Mouse (Mus musculus): ENCODE results near the gene Trnau1ap.

Gene Trnau1ap

DNA sequence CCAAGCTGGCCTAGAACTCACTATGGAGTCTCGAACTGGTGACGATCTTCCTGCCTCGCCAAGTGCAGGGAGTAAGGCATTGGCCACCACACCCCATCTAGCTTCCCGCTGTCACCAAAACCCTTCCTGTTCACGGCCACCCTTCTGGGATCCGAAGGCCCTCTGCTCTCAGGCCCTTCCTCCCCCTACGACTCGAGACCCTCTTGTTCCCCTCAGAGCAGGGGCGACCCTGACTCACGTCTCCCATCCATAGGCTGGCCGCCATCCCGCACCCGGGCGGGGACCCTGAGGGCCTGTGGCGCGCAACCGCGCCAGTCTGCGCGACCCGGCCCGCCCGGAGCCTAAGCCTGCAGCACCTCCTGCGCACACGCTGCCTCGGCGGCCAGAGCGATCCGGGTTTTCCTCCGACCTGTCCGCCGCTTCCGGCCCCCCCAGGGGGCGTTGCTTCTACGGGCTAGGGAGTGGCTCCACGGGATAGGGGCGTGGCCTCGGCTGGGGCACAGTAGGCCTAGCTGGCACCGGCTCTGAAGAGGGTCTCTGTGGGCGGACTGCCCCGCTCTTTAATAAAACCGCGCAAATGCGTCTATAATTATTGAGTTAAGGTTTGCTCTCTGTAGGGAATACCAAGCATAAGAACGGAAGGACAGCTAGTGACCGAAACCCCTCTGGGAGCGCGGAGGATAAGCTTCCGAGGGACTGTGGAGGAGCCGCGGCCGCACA, at the start of gene Trnau1ap:
Gene Trnau1ap, minus strand, starts transcription at position 424 of the 720 bp plus-strand sequence.
- peak; percentile 74 to 82 for DNase-seq (ENCODE audit: low spot score in 2 of 2)

DNA sequence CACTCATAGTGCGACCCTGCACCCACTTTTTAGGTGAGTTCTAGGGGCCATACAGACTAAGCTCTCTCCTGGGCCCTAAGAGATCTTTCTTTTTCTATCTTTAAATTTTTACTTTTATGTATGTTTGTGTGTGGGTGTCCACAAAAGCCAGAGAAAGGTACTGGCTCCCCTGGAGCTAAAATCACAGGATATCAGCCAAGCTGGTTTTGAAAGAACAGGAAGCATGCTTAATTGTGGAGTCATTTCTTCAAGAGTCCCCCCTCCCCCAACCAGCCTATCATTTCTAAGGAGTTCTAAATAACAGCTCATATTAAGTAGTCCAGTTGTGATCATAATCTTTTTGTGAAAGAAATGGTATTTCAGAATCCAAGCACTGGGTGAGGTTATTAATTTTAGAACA, 44.5 kb upstream of the Trnau1ap start:
- DNase-seq (ENCODE audit: low spot score in 2 of 2): no peak

DNA sequence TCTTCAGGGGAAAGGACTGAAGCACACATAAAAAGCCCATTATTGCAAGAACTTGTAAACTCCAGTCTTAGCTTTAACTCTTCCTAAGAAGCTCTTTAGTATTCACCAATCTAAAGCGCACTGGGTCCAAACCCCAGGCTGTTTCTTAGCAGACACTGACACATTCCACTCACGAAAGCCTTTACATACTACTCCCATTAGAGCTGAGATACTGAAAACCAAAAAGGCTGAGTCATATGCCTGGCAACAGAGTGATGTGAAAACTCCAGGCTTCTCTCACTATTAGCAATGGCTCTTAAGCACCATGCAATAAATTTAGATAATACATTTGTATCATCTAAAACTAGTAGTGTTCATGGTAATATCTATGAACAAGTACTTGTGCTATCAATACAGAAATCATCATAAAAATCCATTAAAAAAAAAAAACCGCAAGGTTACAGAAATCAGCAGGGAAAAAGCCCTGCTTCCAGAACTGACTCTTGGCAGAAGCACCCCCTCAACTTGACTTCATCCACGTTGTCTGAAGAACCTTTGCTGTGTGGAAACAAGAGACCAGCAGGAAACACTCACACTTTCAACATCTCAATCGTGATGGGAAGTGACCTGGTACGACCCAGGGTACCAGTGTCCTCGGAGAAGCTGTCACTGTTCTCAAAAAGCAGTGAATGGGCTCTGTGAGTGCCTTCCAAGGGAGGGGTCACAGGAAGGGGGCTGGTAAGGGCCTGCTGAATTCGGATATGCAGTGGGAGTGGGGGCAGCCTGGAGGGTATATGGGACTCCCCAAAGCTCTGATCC, 40.8 kb upstream of the Trnau1ap start:
- DNase-seq (ENCODE audit: low spot score in 2 of 2): no peak

DNA sequence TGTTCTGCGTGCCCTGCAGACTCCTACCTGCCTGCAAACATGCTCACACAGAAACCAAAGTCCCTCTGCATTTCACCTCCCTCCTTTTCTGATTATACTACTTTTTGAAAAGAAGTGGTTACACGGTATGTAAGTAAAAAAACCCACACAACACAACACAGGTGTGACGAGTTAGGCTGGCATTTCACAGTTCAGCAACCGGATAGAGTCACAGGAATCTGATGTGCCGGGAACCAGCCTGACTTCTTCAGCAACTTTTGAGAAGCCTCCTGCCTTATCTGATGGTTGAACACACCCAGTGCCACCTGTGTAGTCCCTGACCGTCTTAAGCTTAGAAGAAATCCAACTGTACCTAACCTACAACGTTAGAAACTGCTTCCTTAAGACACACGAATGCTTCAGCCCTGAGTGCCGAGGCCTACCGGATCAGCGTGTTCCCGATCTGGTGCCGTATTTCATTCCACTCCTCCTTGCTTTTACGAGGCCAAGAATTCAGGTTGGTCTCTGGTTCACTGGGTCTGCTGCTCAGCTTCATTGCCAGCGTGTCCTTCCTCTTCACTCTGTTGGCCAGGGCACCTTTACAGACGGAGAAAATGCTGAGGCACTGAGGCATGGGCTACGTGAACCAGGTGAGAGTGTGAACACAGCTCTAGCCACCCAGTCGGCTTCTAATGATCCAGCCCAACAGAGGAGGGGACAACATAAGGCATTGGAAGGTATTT, 38.3 kb upstream of the Trnau1ap start:
- DNase-seq (ENCODE audit: low spot score in 2 of 2): no peak

DNA sequence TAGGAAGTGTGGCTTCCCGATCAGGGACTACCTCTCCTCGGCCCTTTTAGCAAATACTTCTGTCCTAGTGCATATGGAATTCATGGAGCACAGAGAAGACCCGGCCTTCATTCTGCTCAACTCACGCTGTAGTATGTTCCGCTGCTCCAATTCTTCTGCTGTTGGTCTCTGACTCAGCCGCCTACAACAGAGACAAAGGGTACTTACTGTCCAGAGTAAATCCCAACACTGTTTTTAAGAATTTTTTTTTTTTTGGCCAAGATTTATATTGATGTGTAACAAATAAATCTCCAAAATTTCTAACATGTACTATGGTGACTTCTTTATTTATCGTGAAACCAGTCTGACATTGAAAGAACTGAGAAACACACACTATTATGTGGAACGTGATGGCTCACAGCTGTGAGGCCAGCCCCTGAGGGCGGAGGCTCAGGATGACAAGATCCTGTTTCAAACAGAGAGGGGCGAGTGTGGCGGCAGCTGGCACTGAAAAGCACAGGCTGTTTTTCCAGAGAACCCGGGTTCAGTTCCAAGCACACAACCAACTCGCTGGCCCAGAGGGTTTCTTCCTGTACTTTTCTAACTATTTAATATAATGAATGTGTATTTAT, 36.2 kb upstream of the Trnau1ap start:
- DNase-seq (ENCODE audit: low spot score in 2 of 2): no peak

DNA sequence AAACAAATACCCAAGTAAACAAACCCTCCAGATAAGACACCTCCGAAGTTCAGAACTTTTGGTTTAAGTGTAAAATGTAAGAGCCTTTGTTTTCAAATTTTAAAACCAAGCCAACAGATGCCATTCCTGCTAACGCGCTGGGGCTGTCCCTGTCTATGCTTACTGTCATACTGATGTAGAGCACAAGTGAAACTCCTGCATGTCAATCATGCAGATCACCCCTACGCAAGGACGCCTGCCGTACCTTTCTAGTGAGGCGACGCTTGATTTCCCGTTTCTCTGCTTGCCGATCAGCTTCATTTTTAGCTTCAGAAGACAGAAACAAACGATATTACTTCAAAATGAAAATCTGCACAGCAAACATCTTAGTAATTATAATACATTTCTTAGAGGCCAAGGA, 34.1 kb upstream of the Trnau1ap start:
- DNase-seq (ENCODE audit: low spot score in 2 of 2): no peak

DNA sequence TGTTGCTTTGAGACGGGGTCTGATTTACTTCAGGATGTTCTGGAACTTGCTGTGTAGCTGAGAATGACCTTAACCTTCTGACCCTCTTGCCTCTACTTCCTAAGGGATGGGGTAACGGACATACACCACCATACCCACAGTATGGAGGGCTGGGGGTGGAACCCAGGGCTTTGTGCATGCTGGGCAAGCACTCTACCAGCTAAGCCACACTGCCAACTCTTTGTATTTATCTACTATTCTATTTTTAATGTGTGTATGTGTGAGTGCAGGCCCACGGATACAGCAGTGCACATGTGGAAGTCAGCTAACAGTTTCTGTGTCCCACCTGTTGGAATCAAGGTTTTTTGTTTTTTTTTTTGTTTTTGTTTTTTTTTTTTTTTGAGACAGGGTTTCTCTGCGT, 30.2 kb upstream of the Trnau1ap start:
- no peak for DNase-seq (ENCODE audit: low spot score in 2 of 2)

DNA sequence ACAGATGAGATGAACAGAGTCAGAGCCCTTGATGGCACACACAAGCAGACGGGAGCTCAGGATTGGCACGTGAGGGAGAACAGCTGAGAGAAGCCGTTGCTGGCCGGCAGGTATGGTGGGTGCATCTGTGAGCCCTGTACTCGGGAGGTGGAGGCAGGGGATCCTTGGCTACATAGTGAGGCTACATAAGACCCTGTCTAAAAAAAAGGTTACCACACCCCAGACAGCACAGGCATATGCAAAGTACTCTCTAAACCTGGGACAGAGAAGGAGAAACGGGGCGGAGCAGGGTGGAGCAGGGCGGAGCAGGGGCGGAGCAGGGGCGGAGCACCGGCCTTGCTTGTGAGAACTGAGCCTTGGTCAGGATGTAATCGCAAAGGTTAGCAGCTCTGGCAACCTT, 26.8 kb upstream of the Trnau1ap start:
- DNase-seq (ENCODE audit: low spot score in 2 of 2): no peak

DNA sequence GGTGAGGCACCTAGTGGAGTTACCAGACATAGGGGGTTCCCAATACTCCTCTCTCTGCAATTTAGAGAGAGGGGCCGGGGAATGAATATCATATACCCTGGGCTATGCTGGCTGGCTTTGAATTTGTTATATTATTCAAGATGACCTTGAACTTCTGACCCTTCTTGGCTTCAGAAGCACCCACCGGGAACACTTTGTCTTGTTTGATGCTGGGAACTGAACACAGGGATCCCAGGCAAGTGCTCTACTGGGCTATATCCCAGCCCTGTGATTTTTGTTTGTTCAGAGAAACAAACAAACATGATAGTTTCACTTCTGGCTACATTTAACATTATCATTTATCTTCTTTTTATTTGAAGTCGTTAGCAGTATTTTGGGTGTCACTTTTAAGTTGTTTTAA, 26.1 kb upstream of the Trnau1ap start:
- DNase-seq (ENCODE audit: low spot score in 2 of 2): no peak

DNA sequence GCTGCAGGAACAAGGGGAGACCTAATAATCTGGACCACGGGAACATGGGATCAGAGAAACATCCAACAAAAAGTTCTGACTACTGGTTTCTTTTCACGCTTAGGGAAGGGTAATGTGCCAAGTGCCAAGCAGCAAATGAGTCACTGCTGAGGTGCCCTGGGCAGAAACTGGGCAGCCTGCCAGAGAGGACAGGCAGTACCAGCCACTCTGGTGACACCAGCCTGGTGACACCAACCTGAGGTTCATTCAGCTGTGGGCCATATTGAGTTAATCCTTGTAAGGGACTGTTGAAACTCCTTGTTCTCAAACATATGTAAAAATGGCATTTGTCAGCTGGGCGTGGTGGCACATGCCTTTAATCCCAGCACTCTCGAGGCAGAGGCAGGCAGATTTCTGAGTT, 25.2 kb upstream of the Trnau1ap start:
- DNase-seq (ENCODE audit: low spot score in 2 of 2): no peak

DNA sequence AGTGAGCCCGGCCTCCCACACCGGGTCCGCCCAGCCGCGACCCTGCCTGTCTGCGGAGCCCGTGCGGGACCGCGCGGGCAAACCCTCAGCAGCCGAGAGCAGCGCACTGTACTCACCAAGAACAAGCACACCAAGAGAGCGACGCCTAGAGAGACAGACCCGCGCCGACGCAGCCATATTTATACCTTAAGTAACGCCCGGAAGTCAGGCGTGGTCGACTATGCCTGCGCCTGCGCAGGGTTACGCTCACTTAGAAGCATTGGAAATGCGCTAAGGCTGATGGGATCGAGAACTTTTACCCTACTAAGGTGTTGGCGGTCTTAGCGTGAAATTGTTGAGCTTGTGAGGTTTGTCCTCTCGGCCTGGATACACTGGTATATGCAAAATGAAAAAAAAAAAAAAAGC, 24.1 kb upstream of the Trnau1ap start, which contains the start of gene Rcc1:
Gene Rcc1, minus strand, starts transcription at position 125 of the 405 bp plus-strand sequence.
- DNase-seq (ENCODE audit: low spot score in 2 of 2): peak; percentile 74 to 87

DNA sequence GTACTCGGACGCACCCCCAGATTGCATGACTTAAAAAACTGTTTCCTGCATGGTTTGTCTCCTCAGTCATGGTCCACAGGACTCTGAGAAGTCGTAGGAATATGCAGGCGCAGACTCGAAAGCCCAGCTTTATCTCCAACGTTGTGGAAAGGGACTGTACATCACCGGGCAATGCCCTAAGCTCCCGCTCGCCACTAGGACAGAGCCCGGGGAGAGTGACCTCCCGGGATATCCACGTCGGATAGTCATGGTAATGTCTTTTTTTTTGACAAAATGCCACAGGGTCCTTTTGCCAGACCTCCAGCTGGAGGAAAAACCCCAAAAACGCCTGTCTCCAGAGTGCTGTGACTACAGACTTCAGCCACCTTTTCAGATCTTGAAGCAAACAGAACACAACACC, 23.4 kb upstream of the Trnau1ap start:
- no peak for DNase-seq (ENCODE audit: low spot score in 2 of 2)

DNA sequence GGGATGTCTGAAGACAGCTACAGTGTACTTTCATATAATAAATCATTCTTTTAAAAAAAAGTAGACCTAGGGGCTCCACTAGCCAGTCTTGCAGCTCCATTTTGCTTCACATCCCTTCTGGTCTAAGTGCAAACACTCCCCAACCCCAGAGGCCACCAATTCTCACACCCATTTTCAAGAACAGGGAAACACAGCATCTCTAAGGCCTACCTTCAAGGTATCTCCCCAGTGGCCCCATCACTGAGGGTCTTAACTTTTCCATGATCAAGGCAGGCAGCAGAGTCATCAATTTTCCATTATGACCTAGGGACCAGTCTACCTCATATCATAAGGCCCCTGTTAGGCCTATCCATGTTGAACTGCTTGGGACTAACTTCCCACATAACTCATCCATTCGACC, 22.1 kb upstream of the Trnau1ap start:
- DNase-seq (ENCODE audit: low spot score in 2 of 2): no peak

DNA sequence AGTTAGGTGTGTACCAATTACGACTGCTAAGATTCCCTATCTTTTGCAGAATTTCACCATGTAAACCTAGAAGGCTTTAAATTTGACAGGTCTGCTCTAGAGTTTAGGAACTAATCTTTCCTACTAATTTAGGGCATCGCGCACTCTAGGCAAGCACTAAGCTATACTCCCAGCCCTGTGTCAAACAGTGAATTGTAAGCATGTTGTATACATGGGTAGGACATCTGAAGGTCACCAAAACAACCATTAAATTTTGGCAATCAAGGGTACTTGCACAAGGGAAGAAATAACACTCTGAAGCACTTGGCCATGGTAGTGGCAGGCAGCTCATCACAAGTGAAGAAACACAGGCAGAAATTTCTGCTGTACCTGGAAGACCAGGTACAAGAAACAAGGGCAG, 21.5 kb upstream of the Trnau1ap start:
- DNase-seq (ENCODE audit: low spot score in 2 of 2): no peak

DNA sequence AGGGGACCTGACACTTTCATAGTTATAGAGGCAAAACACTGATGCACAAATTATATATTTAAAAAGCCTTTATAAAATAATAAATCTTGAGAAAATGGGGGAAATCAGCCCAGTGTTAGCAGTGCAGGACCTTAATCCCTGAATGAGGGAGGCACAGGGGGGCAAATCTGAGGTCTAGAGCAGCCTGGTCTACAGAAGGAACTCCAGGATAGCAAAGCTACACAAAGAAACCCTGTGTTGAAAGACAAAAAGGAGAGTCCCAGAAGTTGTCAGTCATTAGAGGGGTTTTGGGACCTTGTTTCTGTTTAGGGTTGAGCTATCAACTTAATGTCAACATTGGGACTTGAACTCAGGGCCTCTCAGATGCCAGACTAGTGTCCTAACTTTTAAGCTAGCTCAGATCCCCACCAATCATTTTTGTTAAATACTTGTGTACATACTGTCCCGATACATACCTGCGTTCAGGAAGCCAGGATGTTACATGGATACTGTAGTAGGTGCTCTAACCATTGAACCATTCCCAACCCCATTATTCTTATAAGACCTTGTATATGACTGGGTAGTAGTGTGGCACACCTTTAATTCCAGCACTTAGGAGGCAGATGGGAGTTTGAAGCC, 20.9 kb upstream of the Trnau1ap start:
- DNase-seq (ENCODE audit: low spot score in 2 of 2): no peak

DNA sequence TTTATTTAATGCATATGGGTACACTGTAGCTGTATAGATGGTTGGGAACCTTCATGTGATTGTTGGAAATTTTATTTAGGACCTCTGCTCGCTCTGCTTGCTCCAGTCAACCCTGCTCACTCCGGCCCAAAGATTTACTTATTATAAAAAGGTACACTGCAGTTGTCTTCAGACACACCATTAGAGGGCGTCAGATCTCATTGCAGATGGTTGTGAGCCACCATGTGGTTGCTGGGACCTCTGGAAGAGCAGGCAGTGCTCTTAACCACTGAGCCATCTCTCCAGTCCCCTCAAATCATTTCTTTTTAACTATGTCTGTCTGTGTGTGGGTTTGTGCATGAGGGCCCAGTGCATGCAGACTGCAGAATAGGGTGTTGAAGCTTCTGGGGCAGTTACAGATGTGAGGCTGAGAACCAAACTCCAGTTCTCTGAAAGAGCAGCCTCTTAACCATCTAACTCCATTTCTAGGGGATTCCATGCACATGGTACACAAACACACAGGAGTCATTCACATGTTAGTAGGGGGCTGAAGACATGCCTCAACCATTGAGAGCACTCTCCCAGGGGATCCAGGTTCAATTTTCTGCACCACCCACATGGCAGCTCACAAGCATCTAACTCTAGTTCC, 20.3 kb upstream of the Trnau1ap start:
- DNase-seq (ENCODE audit: low spot score in 2 of 2): no peak

DNA sequence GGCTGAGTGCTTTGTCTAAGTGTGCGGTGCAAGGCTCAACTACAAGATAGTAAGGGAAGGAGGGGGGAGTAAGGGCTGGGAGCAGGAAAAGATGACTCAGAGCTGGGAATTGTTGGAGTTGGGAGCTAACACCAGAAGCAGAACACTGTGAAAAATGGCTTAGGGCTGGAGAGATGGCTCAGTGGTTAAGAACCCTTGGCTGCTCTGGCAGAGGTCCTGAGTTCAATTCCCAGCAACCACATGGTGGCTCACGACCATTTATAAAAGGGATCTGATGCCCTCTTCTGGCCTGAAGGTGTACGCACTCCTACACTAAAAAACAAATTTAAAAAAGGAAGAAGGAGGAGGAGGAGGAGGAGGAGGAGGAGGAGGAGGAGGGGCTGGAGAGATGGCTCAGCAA, 17.3 kb upstream of the Trnau1ap start:
- DNase-seq (ENCODE audit: low spot score in 2 of 2): no peak

DNA sequence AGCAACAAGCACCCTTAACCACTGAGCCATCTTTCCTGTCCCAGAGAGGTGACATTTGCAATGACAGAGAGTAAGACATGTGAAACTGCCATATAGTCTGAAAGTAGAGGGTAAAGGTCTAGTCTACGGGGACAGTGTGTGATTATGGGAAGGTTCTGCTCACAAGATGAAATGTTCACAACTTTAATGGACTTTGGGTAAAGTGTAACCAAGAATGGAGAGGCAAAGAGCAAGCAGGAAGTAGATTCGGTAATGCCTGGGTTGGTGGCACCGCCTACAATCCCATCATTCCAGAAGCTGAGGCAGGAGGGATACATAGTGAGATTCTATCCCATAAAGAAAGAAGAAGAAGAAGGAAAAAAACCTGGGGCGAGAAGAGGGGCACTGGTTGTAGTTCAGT, 16.9 kb upstream of the Trnau1ap start:
- no peak for DNase-seq (ENCODE audit: low spot score in 2 of 2)

DNA sequence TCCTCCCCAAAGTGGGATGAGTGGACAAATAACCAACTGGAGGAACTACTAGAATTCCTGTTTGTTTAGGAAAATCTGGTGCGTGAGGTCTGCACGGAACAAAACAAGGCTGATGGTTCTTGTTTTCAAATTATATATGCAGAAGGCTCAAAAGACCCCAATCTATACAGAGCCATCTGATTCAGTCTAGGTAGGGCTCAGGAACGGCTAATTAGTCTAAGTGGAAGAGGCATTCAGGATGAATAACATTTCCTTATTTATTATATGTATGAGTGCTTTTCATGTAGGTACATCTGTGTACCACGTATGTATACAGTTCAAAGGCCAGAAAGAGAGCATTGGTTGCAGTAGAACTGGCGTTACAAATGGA, 16.5 kb upstream of the Trnau1ap start:
- no peak for DNase-seq (ENCODE audit: low spot score in 2 of 2)

DNA sequence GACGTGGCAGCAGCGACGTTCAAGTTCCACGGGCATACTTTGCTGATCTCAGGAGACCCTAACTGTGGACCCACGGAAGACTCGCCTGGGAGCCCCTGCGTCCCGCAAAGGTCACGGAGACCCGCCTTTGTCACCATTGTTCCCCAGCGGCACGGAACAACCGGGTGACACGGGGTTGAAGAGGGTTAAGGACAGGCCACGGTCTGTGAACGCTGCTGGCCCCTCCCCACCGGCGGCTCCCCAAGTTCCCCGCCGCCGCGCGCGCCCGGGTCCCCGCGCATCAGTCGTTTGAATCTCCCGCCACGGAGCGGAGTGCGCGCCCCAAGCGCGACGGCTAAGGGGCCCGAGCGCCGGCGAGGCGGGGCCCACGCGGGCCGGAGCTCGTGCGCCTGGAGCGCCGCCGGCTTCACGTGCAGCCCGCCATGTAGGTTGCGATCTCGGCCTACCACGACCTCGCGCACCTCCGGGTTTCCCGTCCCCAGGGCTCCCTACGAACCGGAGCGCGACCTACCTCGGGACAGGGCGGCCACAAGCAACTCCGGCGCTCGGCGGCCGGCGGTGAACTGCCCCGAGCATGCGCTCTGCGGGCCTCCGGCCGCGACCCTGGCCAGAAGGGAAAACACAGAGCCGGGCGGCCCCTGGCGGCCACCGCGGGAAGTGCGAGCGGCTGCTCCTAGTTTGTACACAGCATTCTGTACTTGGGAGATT, 16.0 kb upstream of the Trnau1ap start:
- peak; percentile 79 to 91 for DNase-seq (ENCODE audit: low spot score in 2 of 2)
